Mouse (Mus musculus) MEL (cell line): ENCODE data around the gene Haus2.

Source experiments
- GABPA ChIP-seq: IDR thresholded peaks from 2 replicates; pipeline ENCODE4 v1.6.1; 2012; ENCODE audit warnings: low read depth, mild to moderate bottlenecking, inconsistent platforms, low read length, improper control_type of control experiment, moderate library complexity
- MAX ChIP-seq: IDR thresholded peaks from 2 replicates; pipeline ENCODE4 v1.6.1; 2011; ENCODE audit warnings: low read length, improper control_type of control experiment
- NELFE ChIP-seq: IDR thresholded peaks from 2 replicates; pipeline ENCODE4 v1.6.1; 2011; ENCODE audit warnings: low read depth, low read length, improper control_type of control experiment
- POLR2A ChIP-seq, 2 experiments: IDR thresholded peaks; 2 replicates each; pipeline ENCODE4 v1.6.1; 2011 to 2012; ENCODE audit warnings: low read length in 2 of 2, mild to moderate bottlenecking in 2 of 2, control low read depth in 1 of 2, improper control_type of control experiment in 1 of 2, low read depth in 1 of 2, moderate library complexity in 1 of 2; ENCODE audit not compliant: control insufficient read depth in 1 of 2, insufficient read depth in 1 of 2, poor library complexity in 1 of 2
- POLR2AphosphoS2 ChIP-seq: IDR thresholded peaks from 2 replicates; pipeline ENCODE4 v1.6.1; 2011; ENCODE audit warnings: low read length, improper control_type of control experiment
- POLR2AphosphoS5 ChIP-seq: IDR thresholded peaks from 2 replicates; pipeline ENCODE4 v1.6.1; 2012; ENCODE audit warnings: low read depth, borderline replicate concordance, mild to moderate bottlenecking, inconsistent platforms, low read length, moderate library complexity, mixed read lengths
- SIN3A ChIP-seq: IDR thresholded peaks from 2 replicates; pipeline ENCODE4 v1.6.1; 2012; ENCODE audit warnings: low read length, improper control_type of control experiment, inconsistent platforms
- UBTF ChIP-seq: IDR thresholded peaks from 2 replicates; pipeline ENCODE4 v1.6.1; 2012; ENCODE audit warnings: low read depth, mild to moderate bottlenecking, inconsistent platforms, low read length, improper control_type of control experiment, moderate library complexity, borderline replicate concordance; ENCODE audit not compliant: insufficient read depth
- USF1 ChIP-seq: IDR thresholded peaks from 2 replicates; pipeline ENCODE4 v1.6.1; 2014; ENCODE audit warnings: low read depth, mild to moderate bottlenecking, inconsistent platforms, low read length, improper control_type of control experiment, moderate library complexity
- ZNF384 ChIP-seq: IDR thresholded peaks from 2 replicates; pipeline ENCODE4 v1.6.1; 2012; ENCODE audit warnings: low read depth, mild to moderate bottlenecking, inconsistent platforms, low read length, improper control_type of control experiment

DNA sequence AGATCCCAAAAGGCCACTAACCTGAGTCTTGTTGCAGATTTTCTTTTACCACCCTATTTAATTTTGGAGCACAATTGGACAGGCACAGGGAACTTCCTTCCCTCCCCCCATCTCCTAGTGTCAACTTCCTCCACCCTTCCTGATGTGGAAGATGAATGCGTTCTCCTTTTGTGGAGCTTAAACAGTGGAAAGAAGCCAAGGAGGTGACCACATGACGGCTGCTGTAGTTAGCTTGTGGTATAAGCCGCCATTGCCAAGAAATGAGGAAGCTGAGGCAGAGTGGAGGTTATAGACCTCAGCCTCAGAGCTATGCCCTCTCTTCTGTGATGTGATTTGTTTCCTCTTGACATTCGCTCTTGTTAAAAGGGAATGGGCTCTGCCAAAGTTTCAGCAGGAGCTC, 22.8 kb downstream of the Haus2 start:
- TF ChIP-seq POLR2A (IDR thresholded peaks at IDR 0.05; ENCODE audit: control insufficient read depth in 1 of 2, insufficient read depth in 1 of 2, low read depth in 1 of 2, low read length in 2 of 2, poor library complexity in 1 of 2): no peak
- TF ChIP-seq NELFE: no peak
- TF ChIP-seq ZNF384: no peak
- TF ChIP-seq POLR2AphosphoS5: no peak
- TF ChIP-seq GABPA: no peak
- peak; percentile 40; the same call in 1 of the 2 replicates for TF ChIP-seq SIN3A
- TF ChIP-seq USF1: peak; percentile 85
- no peak for TF ChIP-seq UBTF
- no peak for TF ChIP-seq POLR2AphosphoS2
- 0 out of 2 replicates have a peak, but pooled peaks have one; percentile 16 for TF ChIP-seq MAX
